ENCODE assay signal across 19 mouse cellular contexts in the genomic region with DNA sequence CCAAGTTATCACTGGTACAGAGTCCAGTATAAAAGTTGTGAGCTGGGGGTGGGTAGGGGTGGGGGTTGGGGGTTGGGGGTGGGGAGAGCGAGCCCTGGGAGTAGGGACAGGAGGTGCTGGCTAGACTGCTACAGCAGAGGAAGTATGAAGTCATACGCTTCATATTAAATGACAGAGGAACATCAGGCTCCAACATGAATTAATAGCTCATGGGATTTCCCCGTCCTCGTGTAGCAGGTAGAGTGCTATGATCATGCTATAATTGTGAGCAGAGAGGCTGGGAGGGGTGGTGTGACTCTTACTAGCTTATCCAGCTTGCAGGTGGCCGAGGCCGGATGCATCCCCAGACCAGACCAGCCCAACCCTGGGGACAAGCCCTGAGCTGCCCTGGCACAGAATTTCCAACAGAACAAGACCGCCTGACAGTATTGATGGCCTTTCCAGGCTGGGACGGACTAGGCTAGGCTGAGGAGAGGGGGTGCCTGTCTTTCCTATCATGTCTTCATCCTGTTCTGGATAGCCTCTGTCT. TPM values are rescaled to one million over a fixed set of nuclear protein-coding genes. Genes with fewer than 3 reads are reported as not detected.
DNase-seq lines count a peak whose midpoint lies in the region; ATAC-seq and TF ChIP-seq lines count a peak whose summit lies in the region.
"Had no signal": no experiment of that assay in that cellular context is flagged by ENCODE, and none has a peak within 500 bp of the region (broad histone marks: within the 10 kb centered on the region; RNA-seq: fewer than 3 reads in every experiment).

No protein-coding gene starts in this region.

- peaks cover 4% of the 10 kb centered on the region; the same call in 1 of the 2 replicates for H3K4me1 ChIP-seq in heart, embryonic 13.5 days
- no peaks in the 10 kb centered on the region for H3K4me1 ChIP-seq in lung, embryonic 16.5 days (replicated peaks; ENCODE audit: control insufficient read depth, insufficient read depth, low read length)
- H3K4me1 ChIP-seq in CH12.LX (ENCODE audit: control insufficient read depth in 1 of 2, insufficient read depth in 2 of 2): peaks cover 11 to 38% of the 10 kb centered on the region in 2 experiments
- 0 out of 2 replicates have a peak, but pooled peaks cover 3% of the 10 kb centered on the region for H3K4me1 ChIP-seq in forebrain, embryonic 14.5 days (ENCODE audit: control insufficient read depth, insufficient read depth, low read length)

- no peak for TF ChIP-seq RAD21 in CH12.LX (IDR thresholded peaks at IDR 0.05; ENCODE audit: low read depth, low read length)

- dilution Hi-C loops in CH12.LX (cut with MboI; ENCODE audit: extremely low pct_ligation_motif_present, extremely low pct_unique_long_range_greater_than_20kb, low sequenced_read_pairs): no loop called here

- no peak for DNase-seq in heart, postnatal 4 days
- DNase-seq in lung, postnatal 4 days: no peak
- peak; percentile 72 for DNase-seq in CH12.LX (ENCODE audit: extremely low read depth)
- DNase-seq in forebrain, embryonic 14.5 days (ENCODE audit: low spot score): no peak
- DNase-seq: adrenal gland, adult 8-10 months; adrenal gland, postnatal 36 days; cerebellum, adult 2 months; cerebellum, postnatal 10 days; gastrocnemius, postnatal 10 days; heart, adult 18-20 months; kidney, adult 8-10 months had no signal

- in situ Hi-C loops in CH12.LX (cut with MboI; ENCODE audit: low pct_ligation_motif_present, low pct_unique_long_range_greater_than_20kb, low sequenced_read_pairs): loop anchor here (10.0 kb wide), 1 partner anchor 110 kb away; no protein-coding TSS in a partner anchor

- H3K36me3 ChIP-seq in heart, embryonic 13.5 days: no peaks in the 10 kb centered on the region
- no peaks in the 10 kb centered on the region for H3K36me3 ChIP-seq in lung, embryonic 16.5 days (ENCODE audit: control insufficient read depth, insufficient read depth, low read length)
- H3K36me3 ChIP-seq in CH12.LX (replicated peaks in 1 of 2; ENCODE audit: control insufficient read depth in 1 of 2, insufficient read depth in 1 of 2, low read length in 1 of 2): no peaks in the 10 kb centered on the region
- no peaks in the 10 kb centered on the region for H3K36me3 ChIP-seq in forebrain, embryonic 14.5 days (ENCODE audit: control insufficient read depth, insufficient read depth, low read length)

- H3K4me2 ChIP-seq in heart, embryonic 13.5 days: no peak overlapping the region
- no peak overlapping the region for H3K4me2 ChIP-seq in lung, embryonic 16.5 days (ENCODE audit: low read depth, low read length)
- no peak overlapping the region for H3K4me2 ChIP-seq in CH12.LX (ENCODE audit: insufficient read depth, low read depth, poor library complexity, severe bottlenecking)
- H3K4me2 ChIP-seq in forebrain, embryonic 14.5 days (ENCODE audit: low read length): no peak overlapping the region
- H3K4me2 ChIP-seq: hindbrain, embryonic 14.5 days had no signal

- no peak for TF ChIP-seq POLR2A in CH12.LX (IDR thresholded peaks at IDR 0.05; ENCODE audit: low read depth, low read length)

- peak; percentile 42; the same call in 1 of the 2 replicates for TF ChIP-seq EP300 in CH12.LX (IDR thresholded peaks at IDR 0.05; ENCODE audit: low read length)

- no peak overlapping the region for H3K27ac ChIP-seq in heart, embryonic 13.5 days (replicated peaks)
- H3K27ac ChIP-seq in lung, embryonic 16.5 days (ENCODE audit: low read length): no peak overlapping the region
- no peak overlapping the region for H3K27ac ChIP-seq in CH12.LX (ENCODE audit: insufficient read depth, low read depth)
- no peak overlapping the region for H3K27ac ChIP-seq in forebrain, embryonic 14.5 days (ENCODE audit: low read depth, low read length)
- H3K27ac ChIP-seq: hindbrain, embryonic 14.5 days had no signal

- H3K79me2 ChIP-seq in CH12.LX (replicated peaks; ENCODE audit: control insufficient read depth, extremely low read depth, insufficient read depth, poor library complexity, severe bottlenecking): no peaks in the 10 kb centered on the region

- peak; percentile 28; the same call in 1 of the 2 replicates for ATAC-seq in heart, embryonic 13.5 days (ENCODE audit: extremely low read depth, insufficient number of reproducible peaks, low FRiP score, low TSS enrichment)
- 0 out of 2 replicates have a peak, but pooled peaks have one; percentile 34 for ATAC-seq in lung, embryonic 16.5 days (ENCODE audit: low read depth)
- peak; percentile 89 for ATAC-seq in inflammation-experienced regulatory T-cells, adult 6 months
- no peak for ATAC-seq in forebrain, embryonic 14.5 days
- ATAC-seq: forebrain, embryonic 16.5 days; intestine, postnatal 0 days had no signal

- WGBS in heart, embryonic 13.5 days: 72% methylated on average over 8 of the region's 8 CpGs
- WGBS in lung, embryonic 16.5 days: 78% methylated on average over 8 of the region's 8 CpGs
- 88% methylated on average over 7 of the region's 8 CpGs for WGBS in forebrain, embryonic 14.5 days

- no peak for TF ChIP-seq CTCF in CH12.LX (conservative IDR thresholded peaks at IDR 0.05 in 1 of 2, IDR thresholded peaks at IDR 0.05 in 1 of 2; ENCODE audit: low read depth in 2 of 2, low read length in 2 of 2)

- no peak overlapping the region for H3K4me3 ChIP-seq in heart, embryonic 13.5 days
- no peak overlapping the region for H3K4me3 ChIP-seq in lung, embryonic 16.5 days (ENCODE audit: low read length)
- no peak overlapping the region for H3K4me3 ChIP-seq in CH12.LX (replicated peaks in 1 of 3; ENCODE audit: low read depth in 2 of 3, low read length in 2 of 3, poor library complexity in 1 of 3)
- H3K4me3 ChIP-seq in forebrain, embryonic 14.5 days (ENCODE audit: low read depth, low read length): no peak overlapping the region

- no peak overlapping the region for H3K9ac ChIP-seq in heart, embryonic 13.5 days
- H3K9ac ChIP-seq in lung, embryonic 16.5 days (ENCODE audit: low read length): no peak overlapping the region
- H3K9ac ChIP-seq in CH12.LX (ENCODE audit: insufficient read depth, low read depth): no peak overlapping the region
- no peak overlapping the region for H3K9ac ChIP-seq in forebrain, embryonic 14.5 days (ENCODE audit: low read length)
- H3K9ac ChIP-seq: hindbrain, embryonic 14.5 days had no signal

- no peaks in the 10 kb centered on the region for H3K27me3 ChIP-seq in heart, embryonic 13.5 days (replicated peaks)
- H3K27me3 ChIP-seq in lung, embryonic 16.5 days (ENCODE audit: control insufficient read depth, insufficient read depth, low read depth, low read length): no peaks in the 10 kb centered on the region
- no peaks in the 10 kb centered on the region for H3K27me3 ChIP-seq in CH12.LX (replicated peaks)
- H3K27me3 ChIP-seq in forebrain, embryonic 14.5 days (replicated peaks; ENCODE audit: control insufficient read depth, insufficient read depth, low read length): no peaks in the 10 kb centered on the region

- no peaks in the 10 kb centered on the region for H3K9me3 ChIP-seq in heart, embryonic 13.5 days
- no peaks in the 10 kb centered on the region for H3K9me3 ChIP-seq in lung, embryonic 16.5 days (ENCODE audit: control insufficient read depth, low read length)
- no peaks in the 10 kb centered on the region for H3K9me3 ChIP-seq in CH12.LX (replicated peaks; ENCODE audit: low read length)
- no peaks in the 10 kb centered on the region for H3K9me3 ChIP-seq in forebrain, embryonic 14.5 days (replicated peaks; ENCODE audit: control insufficient read depth, low read length)

TF ChIP-seq in CH12.LX, 34 proteins besides CTCF, POLR2A, EP300 and RAD21 (continues in another document):
- TF ChIP-seq MAX (IDR thresholded peaks at IDR 0.05; ENCODE audit: low read length) (peak; percentile 33; the same call in 1 of the 2 replicates), BHLHE40 (IDR thresholded peaks at IDR 0.05; ENCODE audit: low read depth, low read length) (0 out of 2 replicates have a peak, but pooled peaks have one; percentile 28), ETS1 (conservative IDR thresholded peaks at IDR 0.05; ENCODE audit: low read depth, low read length) (0 out of 2 replicates have a peak, but pooled peaks have one; percentile 20), RCOR1 (conservative IDR thresholded peaks at IDR 0.05; ENCODE audit: low read depth, low read length) (peak; percentile 42; the same call in 1 of the 2 replicates), MXI1 (IDR thresholded peaks at IDR 0.05; ENCODE audit: low read depth, low read length) (no peak), MYC (IDR thresholded peaks at IDR 0.05; ENCODE audit: low read depth, low read length) (0 out of 2 replicates have a peak, but pooled peaks have one; percentile 38)

RNA-seq across cellular contexts. Expression of a gene that starts 6.1 kb away (rescaled TPM):
- 26.4 and 29.9 TPM in 2 replicates for polyA plus RNA-seq in heart, embryonic 13.5 days (2015; fragmentation: Nextera tagmentation; extraction: Ambion mirVana)
- 10 to 100 TPM; 17.0 to 19.3 TPM for total RNA-seq in heart, postnatal 4 days (2021)
- 32.3 and 32.4 TPM in 2 replicates for polyA plus RNA-seq in lung, embryonic 16.5 days (2015; fragmentation: Nextera tagmentation; extraction: Ambion mirVana)
- total RNA-seq in CH12.LX (2012; rRNA removed): 42.7 and 46.7 TPM in 2 replicates
- 24.2 and 24.5 TPM in 2 replicates for total RNA-seq in CH12.LX (2014; rRNA removed)
- 31.9 and 39.8 TPM in 2 replicates for polyA plus RNA-seq in CH12.LX (2012; ENCODE audit: insufficient read length, low read depth)
- polyA plus RNA-seq in inflammation-experienced regulatory T-cells, adult 6 months (2017; shearing (Covaris generic)): 10 to 100 TPM in 1 of 3 experiments, 1 to 10 TPM in 2; 3.6 to 21.4 (median 4.8) TPM
- 11.8 and 12.1 TPM in 2 replicates for polyA plus RNA-seq in forebrain, embryonic 14.5 days (2014; fragmentation: Nextera tagmentation; extraction: Ambion mirVana)

RNA-seq across cellular contexts. Expression of a gene that starts 26.3 kb away (rescaled TPM):
- 131 and 145 TPM in 2 replicates for polyA plus RNA-seq in heart, embryonic 13.5 days (2015; fragmentation: Nextera tagmentation; extraction: Ambion mirVana)
- 100 to 1,000 TPM; 404 to 423 TPM for total RNA-seq in heart, postnatal 4 days (2021)
- polyA plus RNA-seq in lung, embryonic 16.5 days (2015; fragmentation: Nextera tagmentation; extraction: Ambion mirVana): 139 and 145 TPM in 2 replicates
- total RNA-seq in CH12.LX (2012; rRNA removed) (65.1 and 71.9 TPM in 2 replicates), CH12.LX (2014; rRNA removed) (93.1 and 105 TPM in 2 replicates)
- 68.2 and 69.6 TPM in 2 replicates for polyA plus RNA-seq in CH12.LX (2012; ENCODE audit: insufficient read length, low read depth)
- 10 to 100 TPM; 40.5 to 69.7 (median 54.7) TPM for polyA plus RNA-seq in inflammation-experienced regulatory T-cells, adult 6 months (2017; shearing (Covaris generic))
- polyA plus RNA-seq in forebrain, embryonic 14.5 days (2014; fragmentation: Nextera tagmentation; extraction: Ambion mirVana): 91.5 and 110 TPM in 2 replicates

RNA-seq across cellular contexts. Expression of a gene that starts 52.3 kb away (rescaled TPM):
- polyA plus RNA-seq in heart, embryonic 13.5 days (2015; fragmentation: Nextera tagmentation; extraction: Ambion mirVana): not detected in 2 replicates
- total RNA-seq in heart, postnatal 4 days (2021): under 1 TPM; 0.43 TPM
- polyA plus RNA-seq in lung, embryonic 16.5 days (2015; fragmentation: Nextera tagmentation; extraction: Ambion mirVana): 0.11 TPM in 1 of 2 replicates, not detected in the other
- 1.4 and 1.5 TPM in 2 replicates for total RNA-seq in CH12.LX (2012; rRNA removed)
- 0.54 and 1.0 TPM in 2 replicates for total RNA-seq in CH12.LX (2014; rRNA removed)
- 9.9 and 12.5 TPM in 2 replicates for polyA plus RNA-seq in CH12.LX (2012; ENCODE audit: insufficient read length, low read depth)
- under 1 TPM in 1 of 3 experiments, not detected in 2; 0.14 TPM for polyA plus RNA-seq in inflammation-experienced regulatory T-cells, adult 6 months (2017; shearing (Covaris generic))
- not detected in 2 replicates for polyA plus RNA-seq in forebrain, embryonic 14.5 days (2014; fragmentation: Nextera tagmentation; extraction: Ambion mirVana)
- polyA plus RNA-seq: embryonic facial prominence, embryonic 11.5 days; forebrain, embryonic 11.5 days; forebrain, embryonic 16.5 days had no signal
